8 mouse cellular contexts compared by ENCODE assay signal in genomic region chr11:115612410-115613137, GRCm38 (mm10). TPM values are rescaled to one million over a fixed set of nuclear protein-coding genes. Genes with fewer than 3 reads are reported as not detected.
DNase-seq lines count a peak whose midpoint lies in the region; ATAC-seq and TF ChIP-seq lines count a peak whose summit lies in the region.

Gene Mif4gd (minus strand): TSS chr11:115612969.

- peak within 1 kb of the TSS; percentile 90 for H3K9ac ChIP-seq in heart, embryonic 14.5 days (ENCODE audit: low read length)
- peak within 1 kb of the TSS; percentile 81 for H3K9ac ChIP-seq in liver, embryonic 11.5 days (ENCODE audit: low read depth, low read length)

- under 1% methylated on average over 55 of the region's 80 CpGs for WGBS in forebrain, embryonic 10.5 days
- under 1% methylated on average over 62 of the region's 80 CpGs for WGBS in heart, embryonic 14.5 days
- under 1% methylated on average over 70 of the region's 80 CpGs for WGBS in liver, embryonic 11.5 days

- H3K36me3 ChIP-seq in forebrain, embryonic 10.5 days (replicated peaks) = peaks cover 57% of the 10 kb centered on the region
- peaks cover 50% of the 10 kb centered on the region for H3K36me3 ChIP-seq in heart, embryonic 14.5 days (ENCODE audit: control insufficient read depth, insufficient read depth, low read length)
- H3K36me3 ChIP-seq in liver, embryonic 11.5 days (ENCODE audit: control insufficient read depth, insufficient read depth, low read length) = peaks cover 24% of the 10 kb centered on the region
- peaks cover 6% of the 10 kb centered on the region for H3K36me3 ChIP-seq in myocyte (ENCODE audit: control insufficient read depth, insufficient read depth)

- DNase-seq in CD8-positive naive resting alpha-beta T cell, adult 2 months (ENCODE audit: low read depth in 2 of 2, low spot score in 2 of 2) = peak; percentile 88 to 95
- peak; percentile 86 for DNase-seq in c-Kit-positive CD71-negative TER-119-negative erythroid progenitor cells, embryonic 14.5 days (ENCODE audit: low read depth)
- peak; percentile 90 for DNase-seq in forebrain, embryonic 10.5 days (ENCODE audit: extremely low spot score, low spot score)
- DNase-seq in kidney, postnatal 10 days = peak; percentile 95
- DNase-seq in liver, embryonic 11.5 days (ENCODE audit: low spot score) = peak; percentile 97
- DNase-seq in spleen, postnatal 4 days (ENCODE audit: low spot score in 2 of 2) = peak; percentile 97 to 98

- H3K4me1 ChIP-seq in forebrain, embryonic 10.5 days = peaks cover 29% of the 10 kb centered on the region
- peaks cover 19 to 36% of the 10 kb centered on the region in 2 experiments; a peak in 3 of 4 replicates for H3K4me1 ChIP-seq in heart, embryonic 14.5 days (ENCODE audit: control insufficient read depth in 2 of 2, insufficient read depth in 2 of 2, low read length in 2 of 2)
- H3K4me1 ChIP-seq in liver, embryonic 11.5 days (replicated peaks; ENCODE audit: control insufficient read depth, insufficient read depth, low read length) = peaks cover 17% of the 10 kb centered on the region

- no peaks in the 10 kb centered on the region for H3K79me2 ChIP-seq in myocyte (ENCODE audit: control insufficient read depth, insufficient read depth)

- peak; percentile 65 for TF ChIP-seq POLR2A in myocyte (IDR thresholded peaks at IDR 0.05; ENCODE audit: insufficient read length, low read depth)

- H3K27ac ChIP-seq in forebrain, embryonic 10.5 days = peak within 1 kb of the TSS; percentile 88
- H3K27ac ChIP-seq in heart, embryonic 14.5 days (replicated peaks in 1 of 2; ENCODE audit: control insufficient read depth in 1 of 2, insufficient read depth in 1 of 2, low read depth in 2 of 2, low read length in 2 of 2) = peak within 1 kb of the TSS; percentile 82 to 96
- peak within 1 kb of the TSS; percentile 98 for H3K27ac ChIP-seq in liver, embryonic 11.5 days (ENCODE audit: low read depth, low read length)

- no peaks in the 10 kb centered on the region for H3K9me3 ChIP-seq in forebrain, embryonic 10.5 days
- H3K9me3 ChIP-seq in heart, embryonic 14.5 days (ENCODE audit: control insufficient read depth, low read length) = no peaks in the 10 kb centered on the region
- no peaks in the 10 kb centered on the region for H3K9me3 ChIP-seq in liver, embryonic 11.5 days (ENCODE audit: control insufficient read depth, low read length)

- peak within 1 kb of the TSS; percentile 1 for H3ac ChIP-seq in myocyte (ENCODE audit: control insufficient read depth, insufficient read length)

- ATAC-seq in heart, embryonic 14.5 days (ENCODE audit: insufficient number of reproducible peaks, insufficient read depth, low FRiP score, low read depth) = peak; percentile 77
- ATAC-seq in liver, embryonic 11.5 days (replicated peaks; ENCODE audit: low FRiP score) = peak; percentile 86

- H3K27me3 ChIP-seq in forebrain, embryonic 10.5 days (ENCODE audit: poor library complexity, severe bottlenecking) = peaks cover 6% of the 10 kb centered on the region
- no peaks in the 10 kb centered on the region for H3K27me3 ChIP-seq in heart, embryonic 14.5 days (ENCODE audit: control insufficient read depth, insufficient read depth, low read length)
- no peaks in the 10 kb centered on the region for H3K27me3 ChIP-seq in liver, embryonic 11.5 days (replicated peaks; ENCODE audit: control insufficient read depth, insufficient read depth, low read length)
- H3K27me3 ChIP-seq in myocyte (ENCODE audit: control insufficient read depth, insufficient read depth, insufficient read length) = no peaks in the 10 kb centered on the region

- peak within 1 kb of the TSS; percentile 74 for H3K4me3 ChIP-seq in forebrain, embryonic 10.5 days
- H3K4me3 ChIP-seq in heart, embryonic 14.5 days (ENCODE audit: control insufficient read depth in 1 of 2, insufficient read depth in 1 of 2, low read depth in 1 of 2, low read length in 2 of 2) = peak within 1 kb of the TSS; percentile 63 to 78
- peak within 1 kb of the TSS; percentile 78 for H3K4me3 ChIP-seq in liver, embryonic 11.5 days (ENCODE audit: low read depth, low read length)
- H3K4me3 ChIP-seq in myocyte = peak within 1 kb of the TSS; percentile 68

- peak within 1 kb of the TSS; percentile 95 for H3K4me2 ChIP-seq in heart, embryonic 14.5 days (ENCODE audit: low read length)
- H3K4me2 ChIP-seq in liver, embryonic 11.5 days = peak within 1 kb of the TSS; percentile 86
- peak within 1 kb of the TSS; percentile 100 for H3K4me2 ChIP-seq in myocyte (ENCODE audit: low read depth)

TF ChIP-seq in myocyte, 11 proteins besides CTCF, POLR2A, EP300 and RAD21:
- no peak for TF ChIP-seq POLR2AphosphoS2 (IDR thresholded peaks at IDR 0.05; ENCODE audit: insufficient read length, low read depth)
- no peak for TF ChIP-seq CEBPB (IDR thresholded peaks at IDR 0.05; ENCODE audit: insufficient read depth, poor library complexity, severe bottlenecking)
- no peak for TF ChIP-seq USF1 (IDR thresholded peaks at IDR 0.05; ENCODE audit: low read depth)
- no peak for TF ChIP-seq TCF12 (IDR thresholded peaks at IDR 0.05; ENCODE audit: insufficient read depth, poor library complexity, severe bottlenecking)
- TF ChIP-seq REST (IDR thresholded peaks at IDR 0.05; ENCODE audit: insufficient read depth, insufficient read length) = no peak
- no peak for TF ChIP-seq MYOD1 (IDR thresholded peaks at IDR 0.05; ENCODE audit: control insufficient read depth in 1 of 3, insufficient read length in 2 of 3, low read depth in 2 of 3)
- TF ChIP-seq SRF (IDR thresholded peaks at IDR 0.05; ENCODE audit: control insufficient read depth, insufficient read length, low read depth) = no peak
- no peak for TF ChIP-seq E2F4 (IDR thresholded peaks at IDR 0.05; ENCODE audit: insufficient read depth)
- no peak for TF ChIP-seq TCF3 (IDR thresholded peaks at IDR 0.05; ENCODE audit: insufficient read length, low read depth)
- TF ChIP-seq MYOG (IDR thresholded peaks at IDR 0.05; ENCODE audit: control insufficient read depth in 1 of 3, insufficient read depth in 1 of 3, insufficient read length in 2 of 3, low read depth in 2 of 3) = no peak
- TF ChIP-seq MAX (IDR thresholded peaks at IDR 0.05; ENCODE audit: low read depth) = no peak

RNA-seq across cellular contexts. Expression of gene Mif4gd, which starts in this region (rescaled TPM):
- 20.3 and 23.8 TPM in 2 replicates for polyA plus RNA-seq in forebrain, embryonic 10.5 days (2016; fragmentation: Nextera tagmentation; extraction: Ambion mirVana)
- 31.7 and 32.3 TPM in 2 replicates for polyA plus RNA-seq in heart, embryonic 14.5 days (2014; fragmentation: Nextera tagmentation; extraction: Ambion mirVana)
- polyA plus RNA-seq in liver, embryonic 11.5 days (2014; fragmentation: Nextera tagmentation; extraction: Ambion mirVana) = 39.0 and 41.4 TPM in 2 replicates
- polyA plus RNA-seq in myocyte (2012; fragmentation: generic; extraction: Trizol) = 17.5 TPM

Comparison
In these comparisons a context has a peak if more than half of its experiments do, and no peak if none do; other contexts are left out.
1. Peak in every context shown above with its lines: DNase-seq, ATAC-seq, H3K4me3 ChIP-seq and H3K27ac ChIP-seq.